Mouse (Mus musculus): ENCODE measurements around the gene Fibcd1.

DNA sequence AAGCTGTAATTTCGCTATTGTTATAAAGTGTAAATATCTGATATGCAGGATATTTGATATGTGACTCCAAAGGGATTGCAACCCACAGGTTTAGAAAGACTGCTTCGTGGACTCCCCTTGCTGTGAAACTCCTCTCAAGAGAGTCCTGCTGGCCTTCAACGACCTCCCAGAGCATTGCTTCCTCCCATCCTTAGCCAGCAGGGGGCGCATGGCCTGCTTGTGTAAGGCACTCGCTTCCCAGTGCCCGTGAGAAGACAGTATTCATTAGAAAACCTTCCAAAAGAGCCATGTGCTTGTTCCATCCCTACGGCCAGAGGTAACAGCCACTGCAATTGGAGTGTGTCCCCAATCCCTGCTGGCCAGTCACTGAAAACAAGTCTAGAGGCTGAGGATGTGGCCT is 58.8 kb downstream of the Fibcd1 start:
- TF ChIP-seq CTCF (IDR thresholded peaks at IDR 0.05; ENCODE audit: low read depth, low read length) (peak; percentile 91), POLR2A (IDR thresholded peaks at IDR 0.05; ENCODE audit: extremely low read depth, insufficient read depth, low read length) (no peak)
